Mouse (Mus musculus) frontal cortex, adult (tissue): ENCODE measurements around the gene Edn1.

Source experiments
- ATAC-seq: cut with Nextera tagmentation; 2 replicates; pipeline ENCODE4 v1.9.2; 2017; ENCODE audit warnings: mild to moderate bottlenecking, moderate library complexity, mixed read lengths; ENCODE audit not compliant: low TSS enrichment

The Edn1 gene

GRCm38 (mm10) chr13:42301161-42301721 is at the start of gene Edn1:
TSS of gene Edn1 (plus strand) at chr13:42301476.
- ATAC-seq, result 0 out of 2 replicates have a peak, but pooled peaks have one; percentile 35

GRCm38 (mm10) chr13:42253821-42254220 is 47.5 kb upstream of the Edn1 start:
- no peak for ATAC-seq

GRCm38 (mm10) chr13:42255105-42255504 is 46.2 kb upstream of the Edn1 start:
- ATAC-seq, result no peak

GRCm38 (mm10) chr13:42258422-42258821 is 42.9 kb upstream of the Edn1 start:
- ATAC-seq, result no peak

- ATAC-seq, result no peak
These were observed 40.6 kb upstream of the Edn1 start for GRCm38 (mm10) chr13:42260667-42261066.

- ATAC-seq, result no peak
These were observed 31.2 kb upstream of the Edn1 start for GRCm38 (mm10) chr13:42270051-42270450.

- ATAC-seq, result no peak
These were observed 24.4 kb upstream of the Edn1 start for GRCm38 (mm10) chr13:42276774-42277454.

- ATAC-seq, result no peak
These were observed 23.5 kb upstream of the Edn1 start for GRCm38 (mm10) chr13:42277751-42278150.

GRCm38 (mm10) chr13:42285896-42286295 is 15.4 kb upstream of the Edn1 start:
- peak; percentile 47; the same call in 1 of the 2 replicates for ATAC-seq

GRCm38 (mm10) chr13:42286768-42287167 is 14.5 kb upstream of the Edn1 start:
- no peak for ATAC-seq

GRCm38 (mm10) chr13:42292593-42292992 is 8.7 kb upstream of the Edn1 start:
- ATAC-seq, result peak; percentile 67; the same call in 1 of the 2 replicates

- ATAC-seq, result peak; percentile 63
These were observed 3.0 kb upstream of the Edn1 start for GRCm38 (mm10) chr13:42298302-42298701.

GRCm38 (mm10) chr13:42298766-42299165 is 2.5 kb upstream of the Edn1 start:
- no peak for ATAC-seq

GRCm38 (mm10) chr13:42300567-42300966 is 709 bp upstream of the Edn1 start:
- ATAC-seq, result no peak

- ATAC-seq, result no peak
These were observed 935 bp downstream of the Edn1 start for GRCm38 (mm10) chr13:42301961-42302861.

- ATAC-seq, result peak; percentile 51
These were observed 2.1 kb downstream of the Edn1 start for GRCm38 (mm10) chr13:42303180-42303929.

GRCm38 (mm10) chr13:42304139-42304538 is 2.9 kb downstream of the Edn1 start:
- ATAC-seq, result no peak

- no peak for ATAC-seq
These were observed 5.9 kb downstream of the Edn1 start for GRCm38 (mm10) chr13:42306870-42307800.

GRCm38 (mm10) chr13:42308368-42309103 is 7.3 kb downstream of the Edn1 start:
- ATAC-seq, result no peak

- ATAC-seq, result no peak
These were observed 8.5 kb downstream of the Edn1 start for GRCm38 (mm10) chr13:42309804-42310203.
